Mouse (Mus musculus) liver, postnatal 0 days (tissue): ENCODE measurements around the gene Mtmr3.

ENCODE experiments used
- CTCF ChIP-seq: sonication (generic); IDR thresholded peaks from 2 replicates; pipeline ENCODE4 v1.5.1; 2016; ENCODE audit warnings: antibody characterized with exemption, low read depth
- EP300 ChIP-seq: IDR thresholded peaks from 2 replicates; pipeline ENCODE4 v1.6.1; 2016; ENCODE audit warnings: antibody characterized with exemption, low read depth, mild to moderate bottlenecking

DNA sequence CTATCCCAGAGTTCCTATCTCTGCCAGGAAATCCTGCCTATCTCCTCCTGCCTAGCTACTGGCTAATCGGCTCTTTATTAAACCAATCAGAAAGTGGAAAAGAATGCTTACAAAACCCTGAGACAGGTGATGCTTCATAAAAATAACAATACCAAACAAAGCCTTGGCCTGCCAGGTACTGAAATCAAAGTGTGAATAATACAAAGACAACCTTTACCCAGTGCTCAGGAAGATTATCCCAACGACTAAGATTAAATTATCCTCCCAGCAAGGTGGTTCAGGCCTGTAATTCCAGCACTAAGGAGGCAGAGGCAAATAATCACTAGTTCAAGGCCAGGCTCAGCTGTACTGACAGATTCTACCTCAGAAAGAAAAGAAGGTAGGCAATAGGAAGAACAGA lies 29.1 kb downstream of the Mtmr3 start:
- TF ChIP-seq CTCF = no peak
- TF ChIP-seq EP300 = no peak
